Mouse (Mus musculus) left cerebral cortex, postnatal 36 days (tissue): ENCODE results near the gene Tipin. TPM values are rescaled to one million over a fixed set of nuclear protein-coding genes. Genes with fewer than 3 reads are reported as not detected.

Source experiments
- DNase-seq, 2 experiments: peaks; one replicate each; pipeline ENCODE4 v3.0.0; 2021 to 2022; ENCODE audit warnings: low spot score in 2 of 2, mixed read lengths in 1 of 2
- intact Hi-C: fragments of 180-260 bp; cut with DNase I; formaldehyde crosslinking; loops from one replicate; pipeline ENCODE4 v1.15.1; 2025
- total RNA-seq, 2 experiments: library from RNA; stranded (reverse); gene quantifications; 2 replicates each; pipeline ENCODE4 v1.2.3; 2021

Tipin gene
- 10 to 100 TPM; 16.8 to 27.1 TPM for total RNA-seq

DNA sequence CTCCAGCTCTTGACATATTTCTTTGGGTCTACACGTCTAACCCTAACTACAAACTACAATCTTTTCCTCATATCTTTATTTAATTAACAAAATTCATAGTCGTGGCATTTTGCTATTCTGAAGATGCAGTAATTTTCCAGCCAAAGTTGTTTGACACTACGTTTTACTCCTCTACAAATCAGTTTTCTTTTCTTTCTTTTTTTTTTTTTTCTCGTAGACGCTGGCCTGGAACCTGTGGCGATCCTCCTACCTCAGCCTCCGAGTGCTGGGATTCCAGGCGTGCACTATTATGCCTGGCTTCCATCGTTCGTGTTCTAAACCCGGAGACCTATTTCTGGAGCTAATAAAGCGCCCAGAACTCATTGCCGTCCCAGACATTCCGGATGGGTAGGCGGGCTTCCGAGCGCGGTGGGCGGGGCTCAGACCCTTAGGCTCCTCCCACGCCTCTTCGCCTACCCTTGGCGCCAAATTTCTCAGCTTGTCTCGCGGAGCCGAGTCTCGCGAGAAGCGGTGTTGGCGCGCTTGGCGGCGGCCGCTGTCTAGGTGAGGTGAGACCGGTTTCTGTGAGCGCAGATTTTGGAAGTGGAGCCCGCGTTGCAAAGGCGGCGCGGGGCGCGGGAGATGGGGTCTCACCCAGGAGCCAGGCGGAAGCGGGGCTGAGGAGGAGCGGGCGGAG is at the start of gene Tipin:
TSS of gene Tipin (plus strand) at position 477 of the 676 bp plus-strand sequence.
- peak; percentile 91 to 93 for DNase-seq
- intact Hi-C loops: no loop called here

DNA sequence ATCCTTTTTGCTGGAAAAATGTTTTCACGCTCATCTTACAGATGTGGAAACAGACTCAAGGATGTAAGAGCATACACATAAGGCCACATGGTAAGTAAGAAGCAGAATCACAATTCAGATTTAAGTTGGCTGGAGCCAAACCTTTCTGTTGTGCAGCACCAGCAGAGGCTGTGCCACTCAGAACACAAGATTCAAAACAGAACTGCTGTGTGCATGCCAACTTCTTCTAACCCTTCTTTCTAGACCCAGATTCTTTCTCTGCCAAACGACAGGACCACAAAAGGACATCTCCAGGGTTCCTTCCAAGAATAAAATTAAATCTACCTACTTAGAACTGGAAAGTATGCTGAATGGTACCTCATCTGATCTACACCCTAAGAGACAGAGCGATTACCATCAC is 49.7 kb upstream of the Tipin start:
- intact Hi-C loops: loop anchor here (2.0 kb wide), 1 partner anchor 21 kb away; the partner anchor contains the start of gene Map2k1
- no peak for DNase-seq

DNA sequence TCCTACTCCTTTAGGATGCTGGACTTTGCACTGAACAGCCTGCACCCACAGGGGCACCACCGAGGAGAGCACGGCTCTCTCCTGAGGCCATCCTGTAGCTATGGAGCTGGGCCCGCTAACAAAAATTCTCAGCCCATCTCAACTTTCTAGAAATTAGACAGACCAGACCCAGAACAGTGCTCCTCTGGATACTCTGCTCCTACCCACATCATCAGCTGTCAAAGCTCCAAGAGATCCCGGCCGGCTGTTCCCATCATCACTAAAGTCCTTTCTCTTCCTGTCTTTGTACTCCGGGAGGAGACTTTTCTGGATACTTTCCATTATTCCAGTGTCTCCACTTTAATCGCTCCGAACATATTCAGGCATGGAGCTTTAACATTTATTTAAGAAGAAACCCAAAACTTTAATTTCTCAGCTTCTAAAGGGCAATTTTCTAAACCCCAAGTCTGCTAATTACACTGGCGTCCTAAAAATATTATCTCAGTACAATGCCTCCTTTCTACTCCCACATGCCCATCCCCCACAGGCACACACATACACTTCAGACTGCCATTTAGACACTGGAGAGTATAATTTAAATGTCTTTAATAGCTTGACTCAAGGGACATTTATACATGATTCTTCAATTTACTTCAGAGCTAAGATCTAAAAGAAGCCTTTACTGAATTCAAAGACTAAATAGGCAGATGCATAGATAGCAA is 49.0 kb upstream of the Tipin start:
- no peak for DNase-seq
- intact Hi-C loops: no loop called here

DNA sequence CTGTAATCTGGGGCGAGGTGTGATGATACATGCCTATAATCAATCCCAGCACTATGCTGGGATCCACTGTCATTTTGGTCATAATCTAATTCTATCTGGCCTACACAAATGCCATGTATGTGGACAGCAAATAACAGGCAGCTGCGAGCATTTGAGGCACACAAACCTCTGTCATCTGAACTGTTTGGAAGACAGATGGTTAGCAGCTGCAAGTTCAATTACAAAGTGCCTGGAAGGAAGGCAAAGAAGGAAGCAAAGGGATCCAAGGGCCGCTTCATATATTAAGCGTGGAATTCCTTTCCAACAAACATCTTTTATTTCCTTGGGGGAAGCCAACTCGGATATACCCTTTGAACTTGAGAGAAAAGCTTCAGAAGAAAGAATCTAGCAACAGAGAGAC is 47.7 kb upstream of the Tipin start:
- intact Hi-C loops: no loop called here
- DNase-seq: no peak

DNA sequence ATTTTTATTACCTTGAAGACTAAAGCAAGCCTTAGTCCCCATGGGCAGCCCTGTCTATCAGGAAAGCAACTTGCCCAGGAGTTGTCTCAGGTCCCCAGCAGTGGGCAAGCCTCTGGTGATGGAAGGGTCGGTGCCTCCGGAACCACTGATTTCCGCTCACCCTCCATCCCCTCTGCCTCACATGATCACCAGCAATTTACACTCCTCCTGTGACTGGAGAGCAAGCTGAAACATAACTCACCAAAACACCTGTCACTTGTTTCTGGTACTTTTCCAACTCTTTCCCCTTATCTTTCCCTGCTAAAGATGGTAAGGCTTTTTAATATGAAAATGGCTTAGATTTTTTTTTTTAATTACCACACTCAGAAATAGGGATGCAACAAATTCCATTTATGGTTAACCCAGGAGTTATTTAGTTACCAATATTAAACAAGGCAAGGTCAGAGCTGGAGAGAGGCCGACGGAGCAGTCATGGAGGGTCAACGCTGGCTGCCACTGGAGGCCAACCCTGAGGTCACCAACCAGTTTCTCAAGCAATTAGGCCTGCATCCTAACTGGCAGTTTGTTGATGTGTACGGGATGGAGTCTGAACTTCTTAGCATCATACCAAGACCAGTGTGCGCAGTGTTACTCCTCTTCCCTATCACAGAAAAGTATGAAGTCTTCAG is 46.5 kb upstream of the Tipin start, which contains the start of gene Uchl4:
TSS of gene Uchl4 (plus strand) at position 434 of the 668 bp plus-strand sequence.
- intact Hi-C loops: no loop called here
- no peak for DNase-seq

DNA sequence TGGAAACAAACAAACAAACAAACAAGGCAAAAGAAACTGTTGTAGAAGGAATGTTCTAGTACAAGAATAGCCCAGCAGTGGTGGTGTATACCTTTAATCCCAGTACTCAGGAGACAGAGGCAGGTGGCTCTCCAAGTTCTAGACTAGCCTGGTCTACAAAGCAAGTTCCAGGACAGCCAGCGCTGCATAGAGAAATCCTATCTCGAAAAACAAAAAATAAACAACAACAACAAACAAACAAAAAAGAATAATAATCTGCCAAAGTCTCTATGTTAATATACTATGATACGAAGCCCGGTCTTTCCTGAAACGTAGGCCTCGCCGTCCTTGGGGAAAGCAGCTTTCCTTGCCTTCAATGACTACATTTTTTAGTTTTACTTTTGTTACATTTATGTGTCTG is 45.3 kb upstream of the Tipin start:
- no peak for DNase-seq
- intact Hi-C loops: no loop called here

DNA sequence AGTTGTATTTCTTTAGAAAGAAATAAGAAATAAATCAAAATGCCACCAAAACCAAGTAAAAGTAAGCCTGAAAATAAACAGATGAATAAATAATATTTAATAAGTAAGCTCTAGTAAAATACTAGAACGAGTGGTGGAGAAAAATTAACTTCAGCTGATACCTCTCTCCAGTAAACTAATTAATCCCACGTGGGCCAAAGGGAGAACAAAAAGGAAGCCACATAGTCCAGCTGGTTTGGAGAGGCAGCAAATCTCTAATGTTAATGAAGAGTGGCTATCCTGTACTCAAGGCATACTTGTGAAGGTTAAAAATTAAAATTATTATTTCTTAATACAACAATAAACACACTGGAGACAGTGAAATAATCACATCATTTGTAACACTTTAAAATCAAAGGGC is 41.3 kb upstream of the Tipin start:
- intact Hi-C loops: no loop called here
- no peak for DNase-seq

DNA sequence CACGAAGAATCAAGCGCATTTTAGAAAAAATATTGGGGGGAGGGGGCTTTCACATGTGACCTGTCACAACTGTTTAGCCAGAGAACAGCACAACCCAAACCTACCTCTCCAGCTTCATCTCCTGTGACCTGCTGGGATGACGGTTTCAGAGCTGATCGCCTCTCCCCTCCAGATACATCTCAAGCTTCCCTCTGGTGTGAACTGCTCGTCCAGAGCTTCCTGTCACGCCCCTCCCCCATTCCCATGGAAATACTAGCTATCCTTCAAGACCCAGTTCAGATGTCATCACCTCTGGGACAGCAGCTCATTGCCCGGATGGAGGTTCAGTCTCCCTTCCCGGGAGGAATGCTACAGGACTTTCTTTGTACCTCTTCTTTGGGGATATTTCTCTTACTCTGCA is 40.7 kb upstream of the Tipin start:
- intact Hi-C loops: no loop called here
- DNase-seq: no peak

DNA sequence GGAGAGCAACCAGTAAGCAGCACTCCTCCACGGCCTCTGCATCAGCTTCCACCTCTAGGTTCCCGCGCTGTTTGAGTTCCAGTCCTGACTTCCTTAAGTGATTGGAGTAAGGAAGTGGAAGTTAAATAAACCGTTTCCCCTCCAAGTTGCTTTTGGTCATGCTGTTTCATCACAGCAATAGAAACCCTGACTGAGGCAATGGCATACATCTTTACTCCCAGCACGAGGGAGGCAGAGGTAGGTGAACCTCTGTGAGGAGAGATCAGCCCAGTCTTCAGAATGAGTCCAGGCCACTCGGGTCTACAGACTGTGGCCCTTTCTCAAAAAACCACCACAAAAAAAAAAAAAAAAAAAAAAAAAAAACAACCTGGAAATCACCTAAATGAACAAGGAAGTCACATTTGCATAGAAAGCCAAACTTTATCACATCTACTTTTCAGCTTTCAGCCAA is 39.0 kb upstream of the Tipin start:
- intact Hi-C loops: no loop called here
- DNase-seq: no peak

DNA sequence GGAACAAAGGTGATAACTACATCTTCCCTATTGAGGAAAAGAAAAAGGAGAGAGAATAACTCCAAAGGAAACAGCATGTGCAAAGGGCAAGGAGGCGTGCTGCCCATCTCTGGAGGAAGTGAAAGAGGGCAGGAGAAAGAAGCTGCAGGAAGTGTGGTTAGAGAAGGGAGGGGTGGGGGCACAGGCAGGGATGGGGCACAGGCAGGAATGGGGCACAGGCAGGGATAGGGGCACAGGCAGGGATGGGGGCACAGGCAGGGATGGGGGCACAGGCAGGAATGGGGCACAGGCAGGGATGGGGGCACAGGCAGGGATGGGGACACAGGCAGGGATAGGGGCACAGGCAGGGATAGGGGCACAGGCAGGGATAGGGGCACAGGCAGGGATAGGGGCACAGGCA is 32.0 kb upstream of the Tipin start:
- intact Hi-C loops: no loop called here
- no peak for DNase-seq

DNA sequence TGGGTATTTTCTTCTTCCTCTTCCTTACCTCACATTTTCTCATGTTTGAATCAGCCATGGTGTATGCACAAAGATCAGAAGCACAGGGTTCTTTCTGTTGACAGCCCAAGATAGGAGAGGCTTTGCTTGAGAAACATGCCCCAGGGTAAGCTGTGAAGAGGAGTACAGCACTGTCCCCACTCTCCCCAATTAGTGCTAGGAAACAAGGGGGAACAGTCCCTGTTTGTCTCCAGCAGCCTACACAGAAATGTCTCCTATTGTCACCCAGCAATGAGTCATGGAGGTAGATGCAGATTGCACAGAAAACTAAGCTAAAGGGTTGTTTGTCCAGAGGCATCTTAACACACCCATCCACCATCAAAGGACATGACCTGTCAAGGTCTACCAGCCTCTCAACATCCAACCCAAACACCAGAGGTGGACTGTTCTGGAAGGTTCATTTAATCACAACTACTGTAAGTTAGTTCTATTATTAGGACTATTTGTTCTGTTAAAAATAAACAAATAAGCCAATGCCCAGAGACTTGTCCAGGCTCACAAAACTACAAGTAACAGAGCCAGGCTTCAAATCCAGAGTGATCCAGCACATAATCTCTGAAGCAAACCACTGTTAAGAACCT is 31.2 kb upstream of the Tipin start:
- no peak for DNase-seq
- intact Hi-C loops: loop anchor here (5.0 kb wide), 1 partner anchor 33 kb away; no protein-coding TSS in a partner anchor

DNA sequence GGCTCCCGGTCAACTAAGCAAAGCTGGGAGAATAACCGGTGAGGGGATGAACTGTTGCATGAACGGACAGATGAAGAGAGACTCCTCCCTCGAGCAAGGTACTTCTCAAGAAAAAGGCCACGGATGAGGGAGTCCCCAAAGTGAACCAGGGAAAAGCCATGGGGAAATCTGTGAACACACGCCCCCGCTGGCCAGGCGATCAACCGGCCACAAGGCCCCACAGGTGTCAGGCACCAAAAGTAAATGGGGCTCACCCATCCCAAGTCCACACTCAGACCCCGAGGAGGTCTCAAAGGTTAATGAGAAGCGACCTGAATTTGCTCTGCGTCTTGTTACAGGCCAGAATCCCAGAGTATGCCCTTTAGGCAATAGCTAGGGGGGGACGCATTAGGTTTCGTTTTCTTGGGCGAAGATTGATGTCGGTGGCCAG is 28.8 kb upstream of the Tipin start:
- intact Hi-C loops: loop anchor here (1.0 to 5.0 kb wide), 3 partner anchors 22 to 73 kb away; partner anchors contain the start of gene Snapc5
- DNase-seq: peak in 1 of 2 experiments; percentile 22

DNA sequence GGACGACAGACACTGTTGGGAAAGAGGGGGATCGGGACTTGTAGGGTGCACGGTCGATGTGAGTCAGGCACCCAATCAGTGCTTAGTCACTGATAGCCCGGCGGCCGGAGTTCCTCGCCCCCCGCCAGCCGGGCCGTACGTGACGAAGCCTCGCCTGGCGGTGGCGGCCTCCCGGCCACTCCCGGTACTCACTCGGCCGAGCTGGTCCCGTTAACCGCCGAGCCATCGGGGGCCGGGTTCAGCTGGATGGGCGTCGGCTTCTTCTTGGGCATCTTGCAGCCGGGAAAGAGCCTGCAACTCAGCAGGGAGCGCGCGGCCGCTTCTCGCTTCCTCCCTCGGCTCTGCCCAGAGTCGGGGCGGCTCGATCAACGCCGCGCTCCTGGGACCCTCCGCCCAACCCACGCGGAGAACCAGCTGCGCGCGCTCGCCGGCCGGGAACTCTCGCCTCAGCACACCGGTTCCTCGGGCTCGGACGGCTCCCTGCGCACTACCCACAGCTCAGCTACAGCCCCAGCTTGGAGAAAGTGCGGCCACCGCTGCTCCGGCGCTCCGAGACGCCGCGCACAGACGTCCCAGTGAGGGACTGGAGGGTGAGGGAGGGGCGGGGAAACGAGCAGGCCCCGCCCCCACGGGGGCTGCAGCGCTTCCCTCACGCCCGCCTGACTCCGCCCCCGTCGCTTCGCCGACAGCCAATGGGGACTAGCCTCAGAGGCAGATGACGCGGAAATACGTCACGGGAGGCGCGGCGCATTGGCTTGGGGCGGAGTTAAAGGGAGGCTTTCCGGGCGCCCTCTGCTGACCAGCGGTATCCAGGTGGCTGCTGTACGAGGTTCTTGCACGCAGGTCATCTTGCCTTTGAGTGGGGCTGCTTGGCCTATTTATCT is 28.1 kb upstream of the Tipin start, which contains the start of gene Map2k1:
TSS of gene Map2k1 (minus strand) at position 611 of the 884 bp plus-strand sequence.
- DNase-seq: peak; percentile 99 to 100
- intact Hi-C loops: loop anchor here (1.0 to 5.0 kb wide), 3 partner anchors 22 to 74 kb away; partner anchors contain the start of gene Snapc5

DNA sequence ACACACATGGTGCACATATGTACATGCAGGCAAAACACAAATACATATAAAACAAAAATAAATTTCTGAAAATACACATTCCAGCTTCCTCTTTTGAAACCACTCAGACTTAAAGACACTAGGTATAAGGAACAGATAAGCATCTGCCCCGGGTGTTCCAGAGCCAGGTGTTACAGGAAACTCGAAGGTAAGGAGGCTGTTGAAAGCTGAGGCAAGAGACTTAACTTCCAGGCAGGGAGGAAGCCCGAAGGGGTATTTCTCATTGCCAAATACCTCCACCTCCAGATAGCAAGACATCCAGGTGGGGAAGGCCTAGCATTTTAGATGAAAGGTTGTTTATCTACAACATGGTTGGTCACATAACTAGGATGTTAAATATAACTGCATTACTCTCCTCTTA is 26.0 kb upstream of the Tipin start:
- DNase-seq: no peak
- intact Hi-C loops: no loop called here

DNA sequence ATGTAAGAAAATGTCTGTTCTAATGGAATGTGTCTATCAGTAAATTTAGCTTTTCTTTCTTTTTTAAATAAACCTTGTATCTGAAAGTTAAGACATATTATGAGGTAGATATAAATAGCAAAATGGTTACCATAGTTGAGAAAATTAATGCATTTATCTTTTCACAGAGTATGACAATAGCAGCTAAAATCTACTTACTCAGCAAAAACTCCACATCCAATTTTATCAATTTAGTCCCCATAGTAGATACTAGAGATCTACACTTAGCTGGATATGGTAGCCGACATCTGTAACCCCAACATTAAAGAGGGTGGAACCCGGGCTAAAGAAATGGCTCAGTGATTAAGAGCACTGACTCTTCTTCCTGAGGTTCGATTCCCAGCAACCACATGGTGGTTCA is 25.2 kb upstream of the Tipin start:
- intact Hi-C loops: no loop called here
- no peak for DNase-seq

DNA sequence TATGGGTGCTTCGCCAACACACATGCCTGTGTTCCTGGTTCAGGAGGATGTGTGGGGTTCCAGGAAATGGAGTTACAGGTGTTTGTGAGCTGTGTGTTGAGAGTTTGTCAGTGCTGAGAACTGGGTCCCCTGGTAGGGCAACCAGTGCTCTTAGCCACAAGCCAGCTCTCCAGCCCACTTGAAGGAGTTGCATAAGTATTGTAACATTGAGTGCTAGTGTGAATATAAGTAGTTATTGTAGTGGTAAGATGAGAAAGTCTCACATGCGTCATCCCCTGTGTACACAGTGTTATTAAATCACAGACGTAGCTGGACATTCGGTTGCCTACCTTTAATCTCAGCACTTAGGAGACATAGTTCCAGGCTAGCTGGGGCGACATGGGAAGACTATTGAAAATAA is 21.5 kb upstream of the Tipin start:
- intact Hi-C loops: no loop called here
- no peak for DNase-seq

DNA sequence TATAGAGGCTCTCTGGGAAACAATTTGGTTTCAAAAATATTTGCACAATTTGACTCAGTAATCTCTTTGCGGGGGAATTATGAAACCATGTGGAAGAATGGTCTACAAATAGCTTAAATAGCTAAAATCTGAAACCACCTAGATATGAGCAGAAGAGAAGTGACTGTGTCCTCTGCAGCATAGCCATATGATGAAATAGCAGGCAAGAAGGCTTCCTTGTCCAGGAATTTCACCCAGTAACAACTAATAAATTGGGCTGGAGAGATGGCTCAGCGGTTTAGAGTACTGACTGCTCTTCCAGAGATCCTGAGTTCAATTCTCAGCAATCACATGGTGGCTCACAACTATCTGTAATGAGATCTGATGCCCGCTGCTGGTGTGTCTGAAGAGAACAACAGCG is 20.4 kb upstream of the Tipin start:
- no peak for DNase-seq
- intact Hi-C loops: no loop called here

DNA sequence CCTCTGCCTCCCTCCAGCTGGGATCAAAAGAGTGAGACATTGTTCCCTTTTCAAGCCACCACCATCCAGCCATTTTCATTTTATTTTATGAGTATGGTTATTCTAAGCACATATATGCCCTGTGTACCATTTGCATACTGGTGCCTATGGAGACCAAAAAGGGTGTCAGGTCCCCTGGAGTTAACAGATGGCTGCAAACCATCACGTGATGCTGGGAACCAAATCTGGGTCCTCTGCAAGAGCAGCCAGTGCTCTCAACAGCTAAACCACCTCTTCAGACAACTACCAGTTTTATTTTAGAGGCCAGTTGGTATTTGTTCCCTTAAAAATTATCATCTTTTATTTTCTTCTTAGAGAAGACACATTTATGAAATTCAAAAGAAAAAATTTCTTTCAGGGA is 16.6 kb upstream of the Tipin start:
- DNase-seq: peak in 1 of 2 experiments; percentile 44
- intact Hi-C loops: no loop called here

DNA sequence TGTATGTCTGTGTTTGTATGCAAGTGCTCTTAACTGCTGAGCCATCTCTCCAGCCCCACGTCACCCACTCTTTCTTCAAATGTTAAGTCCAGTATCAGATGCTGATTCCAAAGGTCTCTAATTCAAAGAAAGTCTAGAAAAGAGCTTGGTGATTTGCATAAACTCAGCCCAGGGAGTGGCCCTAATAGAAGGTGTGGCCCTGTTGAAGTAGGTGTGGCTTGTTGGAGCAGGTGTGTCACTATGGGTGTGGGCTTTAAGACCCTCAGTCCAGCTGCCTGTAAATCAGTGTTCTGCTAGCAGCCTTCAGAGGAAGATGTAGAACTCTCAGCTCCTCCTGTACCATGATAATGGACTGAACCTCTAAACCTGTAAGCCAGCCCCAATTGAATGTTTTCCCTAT is 14.2 kb upstream of the Tipin start:
- intact Hi-C loops: no loop called here
- no peak for DNase-seq
